Mouse (Mus musculus) limb, embryonic 15.5 days (tissue): ENCODE measurements around the gene Gm12845. TPM values are rescaled to one million over a fixed set of nuclear protein-coding genes. Genes with fewer than 3 reads are reported as not detected.
"Not testable (repeated sequence)": the region's sequence is repeated elsewhere in the genome, so short reads cannot be mapped to it uniquely, and the experiment has no call there.

ENCODE experiments used
- ATAC-seq: fragments of 200-750 bp; cut with Nextera tagmentation; 2 replicates; pipeline ENCODE4 v1.8.0; 2017; ENCODE audit warnings: low read depth, moderate TSS enrichment; ENCODE audit not compliant: insufficient number of reproducible peaks, low FRiP score, low TSS enrichment
- H3K27ac ChIP-seq: fragments of 300-500 bp; sonication (generic); 2 replicates; pipeline ENCODE4 v1.5.1; 2015; ENCODE audit warnings: moderate library complexity, mild to moderate bottlenecking, inconsistent platforms
- H3K27me3 ChIP-seq: fragments of 300-500 bp; sonication (generic); 2 replicates; pipeline ENCODE4 v1.6.1; 2015; ENCODE audit warnings: inconsistent platforms
- H3K36me3 ChIP-seq: fragments of 300-500 bp; sonication (generic); 2 replicates; pipeline ENCODE4 v1.6.1; 2015; ENCODE audit warnings: inconsistent platforms
- H3K4me1 ChIP-seq: fragments of 300-500 bp; sonication (generic); 2 replicates; pipeline ENCODE4 v1.6.1; 2015; ENCODE audit warnings: inconsistent platforms
- H3K4me2 ChIP-seq: fragments of 300-500 bp; sonication (generic); 2 replicates; pipeline ENCODE4 v1.6.1; 2015; ENCODE audit warnings: mild to moderate bottlenecking, inconsistent platforms
- H3K4me3 ChIP-seq: fragments of 300-500 bp; sonication (generic); 2 replicates; pipeline ENCODE4 v1.5.1; 2015; ENCODE audit warnings: mild to moderate bottlenecking, inconsistent platforms
- H3K9ac ChIP-seq: fragments of 300-500 bp; sonication (generic); 2 replicates; pipeline ENCODE4 v1.6.1; 2015; ENCODE audit warnings: inconsistent platforms
- H3K9me3 ChIP-seq: fragments of 300-500 bp; sonication (generic); 2 replicates; pipeline ENCODE4 v1.6.1; 2016; ENCODE audit warnings: inconsistent platforms
- WGBS: fragments of 180-500 bp; shearing (Covaris S2); methylation state at CpG from one replicate; pipeline ENCODE4 v1.1.7; 2015; 5-methylcytosine and 5-hydroxymethylcytosine counted together
- polyA plus RNA-seq: library from polyadenylated mRNA; unstranded; fragments of >200 nt; fragmentation: Nextera tagmentation; extraction: Ambion mirVana; gene quantifications from 2 replicates; pipeline ENCODE4 v1.2.1, GENCODE M21; 2015

Gm12845 gene
- polyA plus RNA-seq, 1 experiment from 2014 or later, result not detected

GRCm38 (mm10) chr4:117731926-117732325 is 7.7 kb downstream of the Gm12845 start:
- Histone ChIP-seq H3K4me2 (no peak overlapping the region), H3K27ac (no peak overlapping the region), H3K4me1 (no peaks in the 10 kb centered on the region), H3K27me3 (no peaks in the 10 kb centered on the region), H3K9me3 (no peaks in the 10 kb centered on the region), H3K9ac (no peak overlapping the region), H3K4me3 (no peak overlapping the region), H3K36me3 (no peaks in the 10 kb centered on the region)
- no peak for ATAC-seq
- WGBS, result 78% methylated on average over 3 of the region's 3 CpGs

GRCm38 (mm10) chr4:117737559-117737958 is 13.3 kb downstream of the Gm12845 start:
- no peak for ATAC-seq
- no peaks in the 10 kb centered on the region for H3K4me1 ChIP-seq
- no peak overlapping the region for H3K4me3 ChIP-seq
- no peaks in the 10 kb centered on the region for H3K27me3 ChIP-seq
- no peak overlapping the region for H3K4me2 ChIP-seq
- H3K36me3 ChIP-seq, result no peaks in the 10 kb centered on the region
- 46% methylated on average over 8 of the region's 8 CpGs for WGBS
- no peak overlapping the region for H3K27ac ChIP-seq
- no peak overlapping the region for H3K9ac ChIP-seq
- no peaks in the 10 kb centered on the region for H3K9me3 ChIP-seq

- not testable (repeated sequence) for H3K27ac ChIP-seq
Observed at GRCm38 (mm10) chr4:117752469-117752868, 28.3 kb downstream of the Gm12845 start.

GRCm38 (mm10) chr4:117760151-117760550 is 35.9 kb downstream of the Gm12845 start:
- Histone ChIP-seq H3K4me1 (no peaks in the 10 kb centered on the region), H3K4me2 (no peak overlapping the region), H3K9ac (no peak overlapping the region), H3K9me3 (no peaks in the 10 kb centered on the region), H3K4me3 (no peak overlapping the region), H3K36me3 (no peaks in the 10 kb centered on the region), H3K27me3 (no peaks in the 10 kb centered on the region), H3K27ac (no peak overlapping the region)
- 90% methylated on average over 5 of the region's 5 CpGs for WGBS
- ATAC-seq, result no peak

More at GRCm38 (mm10) chr4:117752469-117752868, 28.3 kb downstream of the Gm12845 start:
- 75% methylated on average over 5 of the region's 5 CpGs for WGBS
- H3K9me3 ChIP-seq, H3K27me3 ChIP-seq, H3K36me3 ChIP-seq, H3K9ac ChIP-seq, H3K4me2 ChIP-seq, H3K4me1 ChIP-seq, ATAC-seq, H3K4me3 ChIP-seq: not testable (repeated sequence)

GRCm38 (mm10) chr4:117765416-117765815 is 41.2 kb downstream of the Gm12845 start, which contains the start of gene Klf17:
TSS of gene Klf17 (minus strand) at chr4:117765648.
- no peak within 1 kb of the TSS for H3K4me2 ChIP-seq
- 80% methylated on average over 11 of the region's 12 CpGs for WGBS
- no peak for ATAC-seq

GRCm38 (mm10) chr4:117770935-117771334 is 46.7 kb downstream of the Gm12845 start:
- Histone ChIP-seq H3K4me1 (no peaks in the 10 kb centered on the region), H3K4me2 (no peak overlapping the region), H3K4me3 (no peak overlapping the region), H3K36me3 (no peaks in the 10 kb centered on the region), H3K9ac (no peak overlapping the region), H3K27ac (no peak overlapping the region), H3K9me3 (no peaks in the 10 kb centered on the region), H3K27me3 (no peaks in the 10 kb centered on the region)
- ATAC-seq, result no peak
- WGBS, result 20% methylated on average over 5 of the region's 5 CpGs

More at GRCm38 (mm10) chr4:117765416-117765815, 41.2 kb downstream of the Gm12845 start, which contains the start of gene Klf17:
- Histone ChIP-seq H3K9ac (no peak within 1 kb of the TSS), H3K4me3 (no peak within 1 kb of the TSS), H3K36me3 (no peaks in the 10 kb centered on the region), H3K9me3 (no peaks in the 10 kb centered on the region), H3K27ac (no peak within 1 kb of the TSS), H3K27me3 (no peaks in the 10 kb centered on the region), H3K4me1 (no peaks in the 10 kb centered on the region)

- H3K27me3 ChIP-seq, result no peaks in the 10 kb centered on the region
- no peak overlapping the region for H3K27ac ChIP-seq
- no peak overlapping the region for H3K4me3 ChIP-seq
- no peaks in the 10 kb centered on the region for H3K9me3 ChIP-seq
- ATAC-seq, result no peak
- WGBS, result 62% methylated on average over 9 of the region's 9 CpGs
- H3K4me1 ChIP-seq, result no peaks in the 10 kb centered on the region
- H3K9ac ChIP-seq, result no peak overlapping the region
- no peak overlapping the region for H3K4me2 ChIP-seq
- no peaks in the 10 kb centered on the region for H3K36me3 ChIP-seq
Observed at GRCm38 (mm10) chr4:117772960-117773359, 48.7 kb downstream of the Gm12845 start.

Other genes starting within 250 kb of the Gm12845 start
- gene Rnf220, start 227.4 kb upstream of the Gm12845 start, polyA plus RNA-seq, result 64.7 and 73.0 TPM in 2 replicates
- 144 and 158 TPM in 2 replicates for gene Eri3, start 174.0 kb upstream of the Gm12845 start, polyA plus RNA-seq
- gene Dmap1, start 42.1 kb upstream of the Gm12845 start, polyA plus RNA-seq, result 51.8 and 58.0 TPM in 2 replicates
- gene Klf17, start 41.2 kb downstream of the Gm12845 start, polyA plus RNA-seq, result not detected in 2 replicates
- gene Slc6a9, start 110.1 kb downstream of the Gm12845 start, polyA plus RNA-seq, result 11.6 and 13.1 TPM in 2 replicates
- 0.66 and 1.2 TPM in 2 replicates for gene Ccdc24, start 148.1 kb downstream of the Gm12845 start, polyA plus RNA-seq
- gene B4galt2, start 159.1 kb downstream of the Gm12845 start, polyA plus RNA-seq, result 23.1 and 27.6 TPM in 2 replicates
- 229 and 243 TPM in 2 replicates for gene Atp6v0b, start 162.9 kb downstream of the Gm12845 start, polyA plus RNA-seq
- 16.2 and 16.8 TPM in 2 replicates for gene Dph2, start 167.6 kb downstream of the Gm12845 start, polyA plus RNA-seq
- gene Ipo13, start 190.6 kb downstream of the Gm12845 start, polyA plus RNA-seq, result 39.0 and 41.1 TPM in 2 replicates
- gene Artn, start 205.4 kb downstream of the Gm12845 start, polyA plus RNA-seq, result 5.4 and 5.7 TPM in 2 replicates